In the genomic region with DNA sequence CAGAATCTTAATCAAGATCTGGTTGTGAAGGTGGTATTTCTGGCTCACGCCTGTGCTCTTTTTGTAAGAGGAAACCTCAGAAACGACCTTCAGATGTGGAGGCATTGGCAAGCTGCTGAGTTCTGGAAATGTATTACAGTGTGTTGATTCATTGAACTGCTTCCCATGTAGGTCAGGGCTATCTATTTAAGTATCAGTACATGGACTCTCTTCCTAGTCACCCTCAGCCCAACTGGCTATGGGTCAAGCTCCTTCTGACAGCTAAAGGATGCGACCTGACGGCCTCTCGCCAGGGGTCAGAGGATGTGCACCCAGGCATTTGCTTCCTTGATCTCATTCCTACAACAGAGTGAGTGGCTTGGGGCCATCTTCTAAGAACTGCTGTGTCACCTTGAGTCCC, we compare ENCODE assay signal across 18 mouse cellular contexts. TPM values are rescaled to one million over a fixed set of nuclear protein-coding genes. Genes with fewer than 3 reads are reported as not detected.
A peak's percentile ranks its signal among the peaks of the same experiment; 100 is the strongest.
DNase-seq lines count a peak whose midpoint lies in the region; ATAC-seq lines count a peak whose summit lies in the region.
"Had no signal": no experiment of that assay in that cellular context is flagged by ENCODE, and none has a peak within 500 bp of the region (broad histone marks: within the 10 kb centered on the region; RNA-seq: fewer than 3 reads in every experiment).

No protein-coding gene starts in this region.

- intact Hi-C loops in heart, postnatal 25 days (cut with DNase I): no loop called here

- H3K9ac ChIP-seq in heart, embryonic 12.5 days: no peak overlapping the region
- no peak overlapping the region for H3K9ac ChIP-seq in hindbrain, embryonic 11.5 days (ENCODE audit: low read depth, low read length)
- H3K9ac ChIP-seq: embryonic facial prominence, embryonic 12.5 days; forebrain, embryonic 15.5 days; liver, embryonic 13.5 days; lung, embryonic 15.5 days; midbrain, embryonic 15.5 days had no signal

- WGBS in heart, embryonic 12.5 days: 73% methylated on average over 5 of the region's 5 CpGs
- 84% methylated on average over 5 of the region's 5 CpGs for WGBS in hindbrain, embryonic 11.5 days

- no peaks in the 10 kb centered on the region for H3K9me3 ChIP-seq in heart, embryonic 12.5 days (replicated peaks)
- no peaks in the 10 kb centered on the region for H3K9me3 ChIP-seq in hindbrain, embryonic 11.5 days (ENCODE audit: control insufficient read depth, low read length)
- H3K9me3 ChIP-seq: embryonic facial prominence, embryonic 12.5 days; forebrain, embryonic 15.5 days; limb, embryonic 10.5 days; liver, embryonic 13.5 days; lung, embryonic 15.5 days; midbrain, embryonic 15.5 days had no signal

- peaks cover 50% of the 10 kb centered on the region for H3K4me1 ChIP-seq in heart, embryonic 12.5 days (replicated peaks)
- H3K4me1 ChIP-seq in hindbrain, embryonic 11.5 days (replicated peaks; ENCODE audit: control insufficient read depth, insufficient read depth, low read length): no peaks in the 10 kb centered on the region; the same call in 1 of the 2 replicates

- H3K4me2 ChIP-seq in heart, embryonic 12.5 days: peak overlapping the region; percentile 35
- H3K4me2 ChIP-seq in hindbrain, embryonic 11.5 days (replicated peaks; ENCODE audit: low read depth, low read length): no peak overlapping the region
- H3K4me2 ChIP-seq: embryonic facial prominence, embryonic 12.5 days; forebrain, embryonic 15.5 days; liver, embryonic 13.5 days; lung, embryonic 15.5 days; midbrain, embryonic 15.5 days had no signal

- DNase-seq in heart, postnatal 25 days (ENCODE audit: low spot score): no peak
- peak; percentile 10 for DNase-seq in urinary bladder, adult 2 months (ENCODE audit: low spot score)
- no peak for DNase-seq in urinary bladder, adult 18-20 months (ENCODE audit: low spot score in 2 of 2)
- DNase-seq in kidney, adult 9 months: peak; percentile 92
- DNase-seq in lung, postnatal 25 days (ENCODE audit: low spot score): no peak
- DNase-seq in hindbrain, embryonic 11.5 days (ENCODE audit: low spot score): no peak
- DNase-seq: cerebellum, adult 9-10 months; liver, embryonic 13.5 days; right cerebral cortex, adult 18-20 months; spleen, adult 18-20 months; thymus, adult 18-20 months had no signal

- peaks cover 6% of the 10 kb centered on the region for H3K36me3 ChIP-seq in heart, embryonic 12.5 days
- H3K36me3 ChIP-seq in hindbrain, embryonic 11.5 days (ENCODE audit: control insufficient read depth, insufficient read depth, low read length): no peaks in the 10 kb centered on the region
- H3K36me3 ChIP-seq: embryonic facial prominence, embryonic 12.5 days; forebrain, embryonic 15.5 days; liver, embryonic 13.5 days; lung, embryonic 15.5 days; midbrain, embryonic 15.5 days had no signal

- no peaks in the 10 kb centered on the region for H3K27me3 ChIP-seq in heart, embryonic 12.5 days (replicated peaks)
- no peaks in the 10 kb centered on the region for H3K27me3 ChIP-seq in hindbrain, embryonic 11.5 days (ENCODE audit: control insufficient read depth, insufficient read depth, low read length)
- H3K27me3 ChIP-seq: forebrain, embryonic 15.5 days; Patski had no signal

- no peak overlapping the region for H3K4me3 ChIP-seq in heart, embryonic 12.5 days
- no peak overlapping the region for H3K4me3 ChIP-seq in hindbrain, embryonic 11.5 days (ENCODE audit: low read depth, low read length)
- H3K4me3 ChIP-seq: embryonic facial prominence, embryonic 12.5 days; forebrain, embryonic 15.5 days; limb, embryonic 10.5 days; liver, embryonic 13.5 days; lung, embryonic 15.5 days; midbrain, embryonic 15.5 days had no signal

- ATAC-seq in heart, embryonic 12.5 days (ENCODE audit: insufficient number of reproducible peaks, low FRiP score): no peak
- ATAC-seq in hindbrain, embryonic 11.5 days (ENCODE audit: low FRiP score): no peak
- ATAC-seq: forebrain, embryonic 15.5 days; midbrain, embryonic 15.5 days; Patski had no signal

- H3K27ac ChIP-seq in heart, embryonic 12.5 days (ENCODE audit: poor library complexity, severe bottlenecking): no peak overlapping the region
- no peak overlapping the region for H3K27ac ChIP-seq in hindbrain, embryonic 11.5 days (ENCODE audit: low read depth, low read length)
- H3K27ac ChIP-seq: embryonic facial prominence, embryonic 12.5 days; forebrain, embryonic 15.5 days; limb, embryonic 10.5 days; liver, embryonic 13.5 days; lung, embryonic 15.5 days; midbrain, embryonic 15.5 days had no signal

RNA-seq across cellular contexts. Expression of a gene that starts 45.3 kb away (rescaled TPM):
- polyA plus RNA-seq in heart, embryonic 12.5 days (2016; fragmentation: Nextera tagmentation; extraction: Ambion mirVana): 115 and 130 TPM in 2 replicates
- 10 to 100 TPM; 48.3 to 57.7 TPM for total RNA-seq in heart, postnatal 25 days (2021)
- 45.0 and 51.9 TPM in 2 replicates for polyA plus RNA-seq in urinary bladder, adult 2 months (2012; rRNA removed)
- polyA plus RNA-seq in hindbrain, embryonic 11.5 days (2014; fragmentation: Nextera tagmentation; extraction: Ambion mirVana): 25.5 and 29.5 TPM in 2 replicates

Comparison
In these comparisons a context has a peak if more than half of its experiments do, and no peak if none do; other contexts are left out.
1. DNase-seq: peak in urinary bladder, adult 2 months (single experiment) and kidney, adult 9 months (single experiment); none in heart, postnatal 25 days (single experiment), urinary bladder, adult 18-20 months (0 of 2), lung, postnatal 25 days (single experiment) and hindbrain, embryonic 11.5 days (single experiment).